Mouse (Mus musculus) spleen, adult 2 months (tissue): ENCODE results near the gene Pcsk4.

Experiments used
- CTCF ChIP-seq: fragments of 200-500 bp; IDR thresholded peaks from 2 replicates; pipeline ENCODE4 v1.5.1; 2011; ENCODE audit warnings: mild to moderate bottlenecking, inconsistent platforms; ENCODE audit not compliant: insufficient read depth, insufficient read length, insufficient replicate concordance; ENCODE audit errors: extremely low read depth
- POLR2A ChIP-seq: fragments of 200-500 bp; IDR thresholded peaks from 2 replicates; pipeline ENCODE4 v1.6.1; 2011; ENCODE audit warnings: low read depth, low read length, inconsistent platforms

- TF ChIP-seq POLR2A = no peak
- no peak for TF ChIP-seq CTCF
These were observed 53.1 kb downstream of the Pcsk4 start for GRCm38 (mm10) chr10:80276238-80276637.
